Mouse (Mus musculus): ENCODE measurements around the gene Cx3cr1. TPM values are rescaled to one million over a fixed set of nuclear protein-coding genes. Genes with fewer than 3 reads are reported as not detected.
"Not testable (repeated sequence)": the region's sequence is repeated elsewhere in the genome, so short reads cannot be mapped to it uniquely, and the experiment has no call there.

Cx3cr1 gene
- polyA plus RNA-seq, 1 experiment: 10.9 TPM

DNA sequence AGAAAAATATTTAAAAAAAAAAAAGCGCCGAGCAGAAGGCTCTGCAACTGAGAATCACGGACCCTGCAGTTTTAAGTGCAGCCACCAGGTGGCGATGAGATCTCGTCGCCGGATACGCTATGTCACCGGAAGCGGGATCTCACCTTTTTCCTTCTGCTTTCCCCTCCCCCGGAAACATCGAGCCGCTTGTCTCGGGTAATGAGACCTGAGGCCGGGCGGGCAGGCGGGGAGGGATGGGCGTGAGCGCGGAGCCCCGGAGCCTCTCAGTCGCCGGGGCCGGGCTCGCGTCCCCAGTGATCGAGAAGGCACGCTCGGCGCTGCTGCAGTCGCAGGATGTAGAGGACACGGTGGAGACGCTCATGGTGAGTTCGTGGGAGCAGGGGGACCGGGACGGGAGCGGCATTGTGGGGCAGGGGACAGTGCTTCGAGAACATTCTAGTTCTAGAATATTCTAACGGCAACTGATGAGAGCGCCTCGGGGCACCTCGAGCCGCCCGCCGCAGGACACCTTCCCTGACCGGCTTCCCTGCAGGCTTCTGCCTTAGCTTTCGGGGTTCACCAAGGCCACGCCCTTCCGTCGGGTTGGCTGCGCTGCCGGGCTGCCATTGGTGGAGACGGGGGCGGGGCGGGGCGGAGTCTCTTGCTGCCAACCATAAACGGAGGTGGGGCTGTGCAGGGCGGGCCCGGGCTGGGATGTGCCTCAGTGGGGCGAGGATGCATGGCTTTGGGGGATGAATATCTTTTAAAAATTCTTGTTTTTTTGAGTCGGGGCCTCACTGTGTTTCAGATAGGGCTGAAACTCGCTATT is 40.7 kb upstream of the Cx3cr1 start, which contains the start of gene Slc25a38:
Slc25a38 (plus strand) TSS at position 164 of the 808 bp plus-strand sequence.
- no peaks in the 10 kb centered on the region for H3K4me1 ChIP-seq (ENCODE audit: control insufficient read depth, insufficient read depth, low read length)
- H3K4me3 ChIP-seq (replicated peaks; ENCODE audit: extremely low read depth, low read depth, low read length): peak within 1 kb of the TSS; percentile 84
- TF ChIP-seq POLR2A (IDR thresholded peaks at IDR 0.05; ENCODE audit: borderline replicate concordance, extremely low read depth, low read depth, low read length) (peak; percentile 76; the same call in 1 of the 2 replicates), CTCF (IDR thresholded peaks at IDR 0.05; ENCODE audit: insufficient read depth, low read length) (peak; percentile 91)
- under 1% methylated on average over 62 of the region's 62 CpGs for WGBS
- DNase-seq: peak; percentile 92

- H3K4me1 ChIP-seq (ENCODE audit: control insufficient read depth, insufficient read depth, low read length); DNase-seq; H3K4me3 ChIP-seq (replicated peaks; ENCODE audit: extremely low read depth, low read depth, low read length): not testable (repeated sequence)
- WGBS: 92% methylated on average over 12 of the region's 12 CpGs
Observed at GRCm38 (mm10) chr9:120108953-120109352, 39.3 kb upstream of the Cx3cr1 start.

- no peak for TF ChIP-seq CTCF (IDR thresholded peaks at IDR 0.05; ENCODE audit: insufficient read depth, low read length)
- no peaks in the 10 kb centered on the region for H3K4me1 ChIP-seq (ENCODE audit: control insufficient read depth, insufficient read depth, low read length)
- WGBS: 95% methylated on average over 2 of the region's 2 CpGs
Observed at GRCm38 (mm10) chr9:120101165-120101564, 31.5 kb upstream of the Cx3cr1 start.

DNA sequence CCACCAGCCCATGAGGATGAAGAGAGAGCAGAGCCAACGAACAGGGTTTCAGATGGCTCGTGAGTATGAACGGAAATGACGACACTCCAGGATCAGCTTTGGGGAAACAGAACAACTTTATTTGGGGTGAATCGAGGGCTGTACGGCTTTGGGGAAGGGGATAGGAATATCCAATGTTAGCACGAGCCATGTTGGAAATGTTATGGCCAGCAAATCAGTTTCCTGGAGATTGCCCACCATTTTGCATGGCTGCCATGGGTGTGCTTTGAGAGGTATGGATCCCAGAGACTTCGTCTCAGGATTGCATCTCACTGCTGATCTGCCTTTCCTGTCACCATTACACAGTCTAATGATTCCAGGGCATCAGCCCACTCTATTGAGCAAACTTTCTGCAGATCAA is 29.6 kb upstream of the Cx3cr1 start:
- H3K4me3 ChIP-seq (replicated peaks; ENCODE audit: extremely low read depth, low read depth, low read length): no peak overlapping the region
- no peak for TF ChIP-seq POLR2A (IDR thresholded peaks at IDR 0.05; ENCODE audit: borderline replicate concordance, extremely low read depth, low read depth, low read length)
- TF ChIP-seq CTCF (IDR thresholded peaks at IDR 0.05; ENCODE audit: insufficient read depth, low read length): no peak
- no peak for DNase-seq
- no peaks in the 10 kb centered on the region for H3K4me1 ChIP-seq (ENCODE audit: control insufficient read depth, insufficient read depth, low read length)
- 84% methylated on average over 8 of the region's 8 CpGs for WGBS

More at GRCm38 (mm10) chr9:120101165-120101564, 31.5 kb upstream of the Cx3cr1 start:
- DNase-seq: no peak
- no peak overlapping the region for H3K4me3 ChIP-seq (replicated peaks; ENCODE audit: extremely low read depth, low read depth, low read length)

DNA sequence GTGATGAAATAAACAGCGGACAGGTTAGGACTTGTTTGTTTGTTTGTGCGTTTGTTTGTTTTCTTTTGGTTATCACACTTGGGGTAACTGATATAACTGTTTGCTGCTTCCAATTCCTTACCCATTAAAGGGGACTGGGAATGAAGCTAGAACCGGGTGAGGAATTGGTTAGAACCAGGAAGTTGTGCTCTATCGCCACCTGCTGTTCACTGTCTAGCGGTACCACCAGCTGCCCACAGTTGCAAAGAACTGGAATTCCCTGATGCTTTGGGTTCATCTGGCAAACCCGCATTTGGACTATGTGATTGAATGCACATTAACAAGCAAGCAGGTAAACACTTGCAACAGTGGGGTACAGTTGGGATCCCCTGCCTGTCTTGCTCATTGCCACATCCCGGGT is 29.0 kb upstream of the Cx3cr1 start:
- H3K4me1 ChIP-seq (ENCODE audit: control insufficient read depth, insufficient read depth, low read length): no peaks in the 10 kb centered on the region
- TF ChIP-seq POLR2A (IDR thresholded peaks at IDR 0.05; ENCODE audit: borderline replicate concordance, extremely low read depth, low read depth, low read length) (no peak), CTCF (IDR thresholded peaks at IDR 0.05; ENCODE audit: insufficient read depth, low read length) (peak; percentile 89)
- 19% methylated on average over 7 of the region's 7 CpGs for WGBS
- H3K4me3 ChIP-seq (replicated peaks; ENCODE audit: extremely low read depth, low read depth, low read length): no peak overlapping the region
- peak; percentile 52 for DNase-seq

DNA sequence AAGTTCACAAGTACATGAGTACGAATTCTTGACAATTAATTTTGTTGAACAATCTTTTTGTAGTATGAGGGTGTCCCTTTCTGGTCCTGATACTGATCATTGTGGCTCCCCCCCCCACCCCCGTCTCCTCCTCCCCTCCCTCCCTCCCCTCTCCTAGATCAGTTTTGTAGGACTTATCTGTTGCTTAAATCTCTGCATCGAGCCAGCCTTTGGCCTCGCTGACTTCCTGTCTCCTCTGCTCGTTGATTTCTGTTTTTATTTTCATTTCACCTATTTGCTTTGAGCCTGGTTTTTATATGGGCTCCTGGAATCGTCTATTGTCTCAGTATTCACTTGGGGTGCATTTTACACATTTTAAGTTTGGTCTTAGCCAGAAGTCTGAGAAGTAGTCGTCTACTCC is 26.2 kb upstream of the Cx3cr1 start:
- DNase-seq: no peak
- 38% methylated on average over 7 of the region's 7 CpGs for WGBS
- no peak for TF ChIP-seq POLR2A (IDR thresholded peaks at IDR 0.05; ENCODE audit: borderline replicate concordance, extremely low read depth, low read depth, low read length)
- no peak for TF ChIP-seq CTCF (IDR thresholded peaks at IDR 0.05; ENCODE audit: insufficient read depth, low read length)
- no peaks in the 10 kb centered on the region for H3K4me1 ChIP-seq (ENCODE audit: control insufficient read depth, insufficient read depth, low read length)
- H3K4me3 ChIP-seq (replicated peaks; ENCODE audit: extremely low read depth, low read depth, low read length): no peak overlapping the region

DNA sequence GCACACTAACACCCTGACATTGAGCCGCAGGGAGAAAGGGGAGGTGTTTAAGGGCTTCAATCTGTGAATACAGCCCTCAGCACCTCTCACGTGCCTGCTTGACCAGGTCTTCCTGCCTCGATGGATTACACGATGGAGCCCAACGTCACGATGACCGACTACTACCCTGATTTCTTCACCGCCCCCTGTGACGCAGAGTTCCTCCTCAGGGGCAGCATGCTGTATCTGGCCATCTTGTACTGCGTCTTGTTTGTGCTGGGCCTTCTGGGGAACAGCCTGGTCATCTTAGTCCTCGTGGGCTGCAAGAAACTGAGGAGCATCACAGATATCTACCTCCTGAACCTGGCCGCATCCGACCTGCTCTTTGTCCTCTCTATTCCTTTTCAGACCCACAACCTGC is 24.0 kb upstream of the Cx3cr1 start:
- TF ChIP-seq CTCF (IDR thresholded peaks at IDR 0.05; ENCODE audit: insufficient read depth, low read length) (no peak), POLR2A (IDR thresholded peaks at IDR 0.05; ENCODE audit: borderline replicate concordance, extremely low read depth, low read depth, low read length) (no peak)
- Histone ChIP-seq H3K4me1 (ENCODE audit: control insufficient read depth, insufficient read depth, low read length) (no peaks in the 10 kb centered on the region), H3K4me3 (replicated peaks; ENCODE audit: extremely low read depth, low read depth, low read length) (no peak overlapping the region)
- 87% methylated on average over 13 of the region's 13 CpGs for WGBS
- no peak for DNase-seq

GRCm38 (mm10) chr9:120091696-120092238 is 22.1 kb upstream of the Cx3cr1 start, which contains the start of gene Ccr8:
Gene Ccr8, plus strand, starts transcription at chr9:120092114.
- Histone ChIP-seq H3K4me1 (ENCODE audit: control insufficient read depth, insufficient read depth, low read length) (no peaks in the 10 kb centered on the region), H3K4me3 (replicated peaks; ENCODE audit: extremely low read depth, low read depth, low read length) (no peak within 1 kb of the TSS)
- 70% methylated on average over 5 of the region's 5 CpGs for WGBS
- DNase-seq: no peak
- no peak for TF ChIP-seq POLR2A (IDR thresholded peaks at IDR 0.05; ENCODE audit: borderline replicate concordance, extremely low read depth, low read depth, low read length)
- no peak for TF ChIP-seq CTCF (IDR thresholded peaks at IDR 0.05; ENCODE audit: insufficient read depth, low read length)

GRCm38 (mm10) chr9:120091086-120091485 is 21.4 kb upstream of the Cx3cr1 start:
- no peak for TF ChIP-seq CTCF (IDR thresholded peaks at IDR 0.05; ENCODE audit: insufficient read depth, low read length)
- TF ChIP-seq POLR2A (IDR thresholded peaks at IDR 0.05; ENCODE audit: borderline replicate concordance, extremely low read depth, low read depth, low read length): no peak

GRCm38 (mm10) chr9:120089125-120089524 is 19.4 kb upstream of the Cx3cr1 start:
- no peak for DNase-seq
- 86% methylated on average over 7 of the region's 7 CpGs for WGBS
- TF ChIP-seq POLR2A (IDR thresholded peaks at IDR 0.05; ENCODE audit: borderline replicate concordance, extremely low read depth, low read depth, low read length) (no peak), CTCF (IDR thresholded peaks at IDR 0.05; ENCODE audit: insufficient read depth, low read length) (no peak)
- H3K4me1 ChIP-seq (ENCODE audit: control insufficient read depth, insufficient read depth, low read length): no peaks in the 10 kb centered on the region
- no peak overlapping the region for H3K4me3 ChIP-seq (replicated peaks; ENCODE audit: extremely low read depth, low read depth, low read length)

More at GRCm38 (mm10) chr9:120091086-120091485, 21.4 kb upstream of the Cx3cr1 start:
- no peak overlapping the region for H3K4me3 ChIP-seq (replicated peaks; ENCODE audit: extremely low read depth, low read depth, low read length)
- DNase-seq: no peak
- WGBS: 66% methylated on average over 10 of the region's 10 CpGs
- no peaks in the 10 kb centered on the region for H3K4me1 ChIP-seq (ENCODE audit: control insufficient read depth, insufficient read depth, low read length)

All from lung, adult 2 months (tissue).